Mouse (Mus musculus): ENCODE data around the gene Cbfa2t2.

GRCm38 (mm10) chr2:154467139-154467538 is 30.9 kb downstream of the Cbfa2t2 start:
- no peak for TF ChIP-seq CTCF (IDR thresholded peaks at IDR 0.05; ENCODE audit: extremely low read depth, insufficient read depth, low read length)
- TF ChIP-seq POLR2A (IDR thresholded peaks at IDR 0.05; ENCODE audit: extremely low read depth, insufficient read depth, low read length), result no peak

All from cortical plate, adult 2 months (tissue).